Mouse (Mus musculus): ENCODE measurements around the gene Ppl.

Gene Ppl

DNA sequence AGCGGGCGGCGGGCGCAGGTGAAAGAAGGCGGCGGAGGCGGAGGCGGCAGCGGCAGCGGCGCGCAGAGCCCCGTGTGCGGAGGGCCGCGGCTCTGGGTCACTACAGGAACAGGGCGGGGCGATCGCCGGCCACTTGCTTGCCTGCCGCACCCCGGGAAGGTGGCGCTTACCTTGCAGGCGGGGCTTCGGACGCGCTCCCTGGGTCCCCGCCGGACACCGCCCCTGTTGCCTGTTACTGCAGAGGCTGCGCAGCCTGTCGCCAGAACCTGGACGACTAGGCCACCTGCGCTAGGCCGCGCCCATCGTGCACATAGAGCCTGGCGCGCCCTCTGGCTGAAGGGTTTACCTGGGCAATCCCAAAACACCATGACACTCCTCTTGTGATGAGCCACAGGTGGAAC, at the start of gene Ppl:
Gene Ppl (minus strand): TSS at position 21 of the 401 bp plus-strand sequence.
- peak; percentile 81 to 90 for DNase-seq (ENCODE audit: low spot score in 2 of 2)

GRCm38 (mm10) chr16:5172636-5173035, 40.4 kb upstream of the Ppl start:
- no peak for DNase-seq (ENCODE audit: low spot score in 2 of 2)

DNA sequence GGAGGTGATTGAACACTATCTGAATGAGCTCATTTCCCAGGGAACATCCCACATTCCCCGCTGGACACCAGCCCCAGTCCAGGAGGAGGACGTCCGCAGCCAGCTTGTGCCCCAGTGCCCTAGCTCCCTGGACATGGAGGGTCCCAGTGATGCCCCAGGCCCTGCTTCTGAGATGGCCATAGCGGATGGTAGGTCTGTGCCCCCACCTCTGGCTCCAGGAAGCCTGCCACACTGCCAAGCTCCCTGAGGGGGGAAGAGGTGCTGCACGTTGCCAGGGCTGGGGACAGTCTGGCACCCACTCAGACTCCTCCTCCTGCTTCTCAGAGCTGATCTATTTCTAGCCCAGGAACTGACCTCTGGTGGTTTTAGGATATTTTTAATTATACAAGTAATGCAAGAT, 36.6 kb upstream of the Ppl start:
- no peak for DNase-seq (ENCODE audit: low spot score in 2 of 2)

DNA sequence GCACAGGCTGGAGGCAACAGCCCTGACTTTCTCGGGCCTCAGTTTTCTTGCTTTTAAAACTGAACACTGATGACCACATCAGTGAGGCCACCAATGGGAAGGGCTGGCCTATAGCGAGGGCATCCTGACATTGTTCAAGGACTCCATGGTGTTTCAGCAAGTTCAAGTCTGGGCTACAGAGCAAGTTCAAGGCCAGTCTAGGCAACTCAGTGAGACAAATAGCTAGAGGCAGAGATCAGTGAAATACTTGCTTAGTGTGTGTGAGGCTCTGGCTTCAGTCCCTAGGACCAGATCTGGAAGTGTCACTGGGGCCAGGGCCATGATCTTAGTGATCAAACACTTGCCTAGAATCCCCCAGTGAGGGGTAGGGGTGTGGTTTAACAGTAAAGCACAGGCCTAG, 35.8 kb upstream of the Ppl start:
- no peak for DNase-seq (ENCODE audit: low spot score in 2 of 2)

GRCm38 (mm10) chr16:5164327-5164726, 32.1 kb upstream of the Ppl start:
- DNase-seq (ENCODE audit: low spot score in 2 of 2) = no peak

DNA sequence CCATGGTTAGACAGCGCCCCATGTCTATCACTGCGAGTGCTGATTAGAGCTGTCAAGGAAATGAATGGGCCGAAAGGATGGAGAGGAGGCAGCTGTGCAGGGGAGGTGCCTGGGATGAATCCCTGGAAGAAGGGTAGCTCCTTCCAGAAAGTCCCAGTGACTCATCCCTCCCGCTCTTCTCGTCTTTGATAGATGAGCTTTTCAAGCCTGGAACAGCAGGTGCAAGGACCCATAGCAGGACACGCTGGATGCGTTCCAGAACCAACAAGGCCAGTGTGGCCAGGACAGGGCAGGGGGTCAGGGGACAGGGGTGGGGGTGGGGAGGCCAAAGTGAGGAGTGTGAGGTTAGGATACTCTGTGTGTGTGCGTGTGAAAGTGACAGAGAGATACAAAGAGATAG, 27.0 kb upstream of the Ppl start:
- DNase-seq (ENCODE audit: low spot score in 2 of 2) = no peak

- no peak for DNase-seq (ENCODE audit: low spot score in 2 of 2)
Observed at GRCm38 (mm10) chr16:5157113-5157512, 24.9 kb upstream of the Ppl start.

DNA sequence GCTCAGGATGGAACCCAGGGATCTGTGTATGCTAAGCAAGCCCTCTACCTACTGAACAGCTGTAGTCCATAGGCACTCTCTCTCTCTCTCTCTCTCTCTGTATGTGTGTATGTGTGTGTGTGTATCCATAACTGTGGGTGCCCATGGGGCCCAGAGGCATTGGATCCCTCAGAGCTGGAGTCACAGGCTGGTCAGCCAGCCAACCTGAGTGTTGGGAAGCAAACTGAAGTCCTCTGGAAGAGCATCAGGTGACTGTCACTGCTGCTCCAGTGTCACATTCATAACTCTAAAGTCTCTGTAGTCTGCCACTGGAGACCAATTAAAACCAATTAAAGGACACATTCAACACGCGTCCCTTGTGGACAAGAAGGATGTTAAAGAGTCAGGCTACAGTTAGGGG, 24.3 kb upstream of the Ppl start:
- no peak for DNase-seq (ENCODE audit: low spot score in 2 of 2)

DNA sequence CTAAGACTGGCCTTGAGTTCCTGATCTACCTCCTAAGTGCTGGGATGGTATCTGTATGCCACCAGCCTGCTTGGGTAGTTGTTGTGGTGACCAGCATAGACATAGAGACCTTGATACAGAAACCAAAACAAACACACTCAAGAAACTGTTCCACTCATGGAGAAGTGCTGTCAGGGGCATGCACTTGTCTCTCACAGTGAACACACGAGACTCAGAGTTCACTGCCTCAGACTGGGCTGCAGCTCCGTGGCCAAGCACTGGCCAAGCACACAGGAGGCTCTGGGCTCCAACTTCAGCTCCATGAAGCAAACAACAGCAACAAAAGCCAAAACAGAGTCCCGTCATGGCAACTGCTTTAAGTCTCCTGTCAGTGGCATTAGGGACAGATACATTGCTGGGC, 22.8 kb upstream of the Ppl start:
- no peak for DNase-seq (ENCODE audit: low spot score in 2 of 2)

DNA sequence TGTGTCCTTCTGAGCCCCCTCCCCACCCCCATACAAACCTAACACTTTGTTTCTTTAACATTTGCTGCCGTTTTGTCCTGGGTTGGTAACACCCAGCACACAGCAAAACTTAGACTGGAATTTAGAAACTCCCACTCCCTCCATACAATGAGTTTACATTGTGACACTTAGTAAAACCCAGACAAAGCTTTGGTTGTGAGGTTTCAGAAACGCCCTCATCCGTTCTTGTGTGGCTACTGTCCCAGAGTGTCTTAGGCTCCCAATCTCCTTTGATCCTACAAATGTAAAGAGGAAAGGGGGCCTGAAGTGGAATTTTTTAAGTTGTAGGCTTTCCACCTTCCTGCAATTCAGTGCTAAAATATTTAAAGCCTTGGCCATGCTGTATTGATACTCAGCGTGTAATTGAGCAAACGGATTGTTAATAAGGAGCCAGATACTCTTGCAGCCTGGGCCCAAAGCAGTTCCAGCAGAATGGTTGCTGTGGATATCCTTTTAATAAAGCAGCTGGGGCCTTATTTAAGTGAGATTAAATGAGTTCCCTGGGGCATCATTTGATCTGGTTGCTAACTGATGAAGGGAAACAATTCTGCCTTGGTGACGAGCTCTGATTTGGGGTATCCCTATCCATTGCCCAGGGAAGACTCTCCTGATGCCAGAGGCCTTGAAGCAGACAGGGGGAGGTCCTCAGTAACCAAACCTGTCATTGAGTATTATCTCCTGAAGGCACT, 21.2 kb upstream of the Ppl start:
- DNase-seq (ENCODE audit: low spot score in 2 of 2) = no peak

DNA sequence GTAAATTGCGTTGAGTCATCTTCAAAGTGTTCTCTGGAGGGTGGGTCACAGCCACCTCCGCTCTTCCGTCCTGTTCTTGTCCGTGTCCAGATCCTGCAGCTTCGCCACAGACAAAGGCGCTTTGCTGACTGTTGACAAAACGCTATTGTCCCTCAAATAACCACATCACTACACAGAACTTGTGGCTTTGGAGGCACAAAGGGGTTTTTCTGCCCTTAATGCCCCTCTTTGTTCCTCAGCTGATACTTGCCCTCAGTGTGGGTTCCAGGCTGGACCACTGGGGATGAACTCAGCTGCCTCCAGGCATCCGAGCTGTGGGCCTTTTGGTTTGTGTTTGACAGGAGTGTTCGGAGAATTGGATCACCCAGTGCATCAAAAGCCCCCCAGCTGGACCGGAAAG, 18.3 kb upstream of the Ppl start:
- DNase-seq (ENCODE audit: low spot score in 2 of 2) = no peak

GRCm38 (mm10) chr16:5147037-5147385, 14.8 kb upstream of the Ppl start, which contains the start of gene Sec14l5:
TSS of gene Sec14l5 (plus strand) at chr16:5147109.
- DNase-seq (ENCODE audit: low spot score in 2 of 2) = no peak

GRCm38 (mm10) chr16:5146367-5147036, 14.3 kb upstream of the Ppl start:
- DNase-seq (ENCODE audit: low spot score in 2 of 2) = peak; percentile 61 to 76

DNA sequence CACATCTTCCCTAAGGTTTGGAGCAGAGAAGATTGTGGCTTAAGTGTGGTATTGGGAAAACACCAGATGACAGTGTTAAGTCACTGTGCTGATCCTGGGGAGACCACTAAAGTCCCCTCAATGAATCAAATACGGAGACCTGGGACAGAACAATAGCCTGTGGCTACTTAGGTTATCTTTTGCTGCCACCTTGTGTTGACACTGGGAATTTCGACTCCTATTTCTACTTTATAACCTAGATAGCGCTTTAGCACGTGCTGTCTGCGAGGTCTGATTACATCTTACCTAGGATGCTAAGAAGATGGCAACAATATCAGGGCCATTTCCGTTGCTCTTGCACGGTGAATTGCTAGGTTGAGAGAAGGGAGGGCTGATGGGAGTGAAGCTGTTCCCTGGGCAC, 13.3 kb upstream of the Ppl start:
- DNase-seq (ENCODE audit: low spot score in 2 of 2) = peak in 1 of 2 experiments; percentile 42

DNA sequence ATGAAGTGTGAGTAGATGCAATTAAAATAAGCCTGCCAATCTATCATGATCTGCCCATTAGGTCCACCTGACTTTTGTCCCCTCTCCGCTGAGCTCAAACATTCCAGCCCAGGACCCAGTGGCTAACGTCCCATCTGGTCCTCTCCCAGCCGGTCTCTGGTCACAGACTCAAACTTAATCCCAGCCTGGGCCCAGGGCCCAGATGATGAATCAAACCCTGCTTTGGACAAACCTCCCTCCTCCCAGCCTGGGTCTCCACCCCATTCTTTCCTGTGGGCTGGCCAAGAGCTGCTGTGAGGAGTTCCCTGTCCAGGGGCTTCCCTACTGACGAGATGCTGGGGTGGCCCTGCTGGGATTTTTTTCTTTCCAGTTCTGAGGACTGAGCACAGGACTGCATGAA, 7.5 kb upstream of the Ppl start:
- peak; percentile 39 to 77 for DNase-seq (ENCODE audit: low spot score in 2 of 2)

GRCm38 (mm10) chr16:5137006-5137540, 4.9 kb upstream of the Ppl start:
- DNase-seq (ENCODE audit: low spot score in 2 of 2) = no peak

GRCm38 (mm10) chr16:5136505-5136904, 4.3 kb upstream of the Ppl start:
- peak; percentile 75 to 88 for DNase-seq (ENCODE audit: low spot score in 2 of 2)

GRCm38 (mm10) chr16:5135551-5136261, 3.5 kb upstream of the Ppl start:
- DNase-seq (ENCODE audit: low spot score in 2 of 2) = peak; percentile 42 to 71

DNA sequence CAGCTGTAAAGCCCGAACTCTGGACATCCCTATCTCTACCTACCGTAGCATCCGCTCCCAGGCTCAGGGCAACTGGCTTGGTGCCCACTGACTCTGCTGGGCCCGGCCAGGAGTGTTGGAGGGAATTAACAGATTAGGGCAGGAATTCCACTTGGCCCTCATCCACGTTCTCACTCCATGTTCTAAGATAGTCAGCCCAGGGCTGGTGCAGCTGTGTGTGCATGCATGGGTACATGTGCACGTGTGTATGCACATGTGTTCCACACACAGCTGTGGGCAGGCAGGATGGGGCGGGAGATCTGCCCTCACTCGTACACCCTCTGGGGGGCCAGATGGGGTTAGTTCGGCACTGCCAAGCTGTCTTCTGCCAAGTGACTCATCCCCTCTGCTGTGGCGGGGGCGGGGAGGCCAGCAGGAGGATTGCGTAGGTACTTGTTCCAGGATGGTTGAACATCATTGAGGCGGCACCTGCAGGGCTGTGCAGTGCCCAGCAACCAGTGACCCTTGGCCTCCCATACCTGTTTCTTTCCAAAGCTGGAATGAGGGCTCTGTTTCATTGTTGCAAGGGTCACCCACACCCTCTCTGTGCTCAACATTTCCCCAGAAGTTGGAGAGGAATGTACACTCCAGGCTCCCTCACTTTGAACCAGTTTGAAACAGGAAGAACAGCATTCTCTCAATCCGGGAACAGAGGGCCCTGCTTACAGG, 2.6 kb upstream of the Ppl start:
- peak; percentile 73 to 82 for DNase-seq (ENCODE audit: low spot score in 2 of 2)

- DNase-seq (ENCODE audit: low spot score in 2 of 2) = peak; percentile 45 to 57
Observed at GRCm38 (mm10) chr16:5131251-5131922, 834 bp downstream of the Ppl start.

- peak; percentile 46 to 85 for DNase-seq (ENCODE audit: low spot score in 2 of 2)
Observed at GRCm38 (mm10) chr16:5130766-5131165, 1.5 kb downstream of the Ppl start.

Measured in urinary bladder, adult 18-20 months (tissue).